In the genomic region with DNA sequence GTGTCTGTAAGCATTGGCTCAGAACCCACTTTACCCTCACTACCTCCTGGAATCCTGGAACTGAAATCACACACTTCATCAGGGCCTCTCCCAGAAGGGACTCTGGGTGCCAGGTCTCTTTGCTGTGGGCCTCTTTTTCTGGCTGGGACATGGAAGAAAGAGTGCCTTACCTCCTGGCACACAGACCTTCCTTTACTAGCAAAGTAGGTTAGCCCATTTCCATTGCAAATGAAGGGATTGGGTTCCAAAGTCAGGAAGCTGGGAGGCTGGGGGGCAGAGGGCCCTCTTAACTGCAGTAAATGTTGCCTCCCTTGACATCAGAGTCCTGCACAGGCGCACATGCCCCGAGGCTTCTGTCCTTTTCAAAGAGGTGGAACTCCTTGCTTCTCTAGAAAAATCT, we compare ENCODE assay signal across 19 mouse cellular contexts. TPM values are rescaled to one million over a fixed set of nuclear protein-coding genes. Genes with fewer than 3 reads are reported as not detected.
DNase-seq lines count a peak whose midpoint lies in the region; ATAC-seq and TF ChIP-seq lines count a peak whose summit lies in the region.
"Had no signal": no experiment of that assay in that cellular context is flagged by ENCODE, and none has a peak within 500 bp of the region (broad histone marks: within the 10 kb centered on the region; RNA-seq: fewer than 3 reads in every experiment).

No protein-coding gene starts in this region.

- no peak overlapping the region for H3K9ac ChIP-seq in embryonic facial prominence, embryonic 14.5 days (ENCODE audit: low read depth, low read length)
- H3K9ac ChIP-seq in limb, embryonic 15.5 days: no peak overlapping the region
- H3K9ac ChIP-seq in midbrain, postnatal 0 days (replicated peaks; ENCODE audit: low read length, poor library complexity, severe bottlenecking): no peak overlapping the region
- H3K9ac ChIP-seq: forebrain, embryonic 15.5 days; heart, embryonic 15.5 days; hindbrain, embryonic 13.5 days had no signal

- H3K27ac ChIP-seq in embryonic facial prominence, embryonic 14.5 days (replicated peaks; ENCODE audit: low read depth, low read length): no peak overlapping the region
- H3K27ac ChIP-seq in embryonic facial prominence, embryonic 10.5 days (replicated peaks): no peak overlapping the region
- peak overlapping the region; percentile 24; the same call in 1 of the 2 replicates for H3K27ac ChIP-seq in limb, embryonic 15.5 days
- no peak overlapping the region for H3K27ac ChIP-seq in limb, embryonic 10.5 days
- no peak overlapping the region for H3K27ac ChIP-seq in midbrain, postnatal 0 days (ENCODE audit: low read depth, low read length)
- H3K27ac ChIP-seq: forebrain, embryonic 15.5 days; heart, adult 2 months; heart, embryonic 15.5 days; hindbrain, embryonic 13.5 days had no signal

- ATAC-seq in embryonic facial prominence, embryonic 14.5 days (ENCODE audit: low read depth): peak; percentile 12; the same call in 1 of the 2 replicates
- 0 out of 2 replicates have a peak, but pooled peaks have one; percentile 53 for ATAC-seq in limb, embryonic 15.5 days (ENCODE audit: insufficient number of reproducible peaks, low FRiP score, low TSS enrichment, low read depth)
- no peak for ATAC-seq in midbrain, postnatal 0 days (ENCODE audit: low FRiP score)
- ATAC-seq: forebrain, embryonic 15.5 days had no signal

- TF ChIP-seq CTCF in midbrain, postnatal 0 days (IDR thresholded peaks at IDR 0.05): no peak

- no peak overlapping the region for H3K4me2 ChIP-seq in embryonic facial prominence, embryonic 14.5 days (ENCODE audit: low read depth, low read length)
- no peak overlapping the region for H3K4me2 ChIP-seq in limb, embryonic 15.5 days
- H3K4me2 ChIP-seq in midbrain, postnatal 0 days (ENCODE audit: low read depth, low read length, poor library complexity, severe bottlenecking): no peak overlapping the region
- H3K4me2 ChIP-seq: forebrain, embryonic 15.5 days; heart, embryonic 11.5 days; heart, embryonic 15.5 days; hindbrain, embryonic 13.5 days had no signal

- DNase-seq in embryonic facial prominence, embryonic 14.5 days (ENCODE audit: low spot score): peak; percentile 22
- no peak for DNase-seq in embryonic facial prominence, embryonic 10.5 days (ENCODE audit: low spot score)
- DNase-seq in kidney, adult 18-20 months: peak; percentile 56
- DNase-seq in kidney, adult 9 months: no peak
- DNase-seq in limb, embryonic 10.5 days (ENCODE audit: low spot score): no peak
- no peak for DNase-seq in midbrain, postnatal 0 days (ENCODE audit: low spot score)
- DNase-seq: adrenal gland, postnatal 25 days; cerebellum, adult 2 months; cerebellum, postnatal 10 days; gastrocnemius, postnatal 14 days; heart, adult 2 months; heart, postnatal 14 days had no signal

- H3K4me1 ChIP-seq in embryonic facial prominence, embryonic 14.5 days (ENCODE audit: control insufficient read depth, insufficient read depth, low read length): no peaks in the 10 kb centered on the region
- H3K4me1 ChIP-seq in embryonic facial prominence, embryonic 10.5 days: no peaks in the 10 kb centered on the region
- H3K4me1 ChIP-seq in limb, embryonic 15.5 days: 0 out of 2 replicates have a peak, but pooled peaks cover 3% of the 10 kb centered on the region
- H3K4me1 ChIP-seq in limb, embryonic 10.5 days: no peaks in the 10 kb centered on the region
- no peaks in the 10 kb centered on the region for H3K4me1 ChIP-seq in midbrain, postnatal 0 days (ENCODE audit: insufficient read depth, low read length)
- H3K4me1 ChIP-seq: heart, embryonic 15.5 days; hindbrain, embryonic 13.5 days had no signal

- no peaks in the 10 kb centered on the region for H3K27me3 ChIP-seq in embryonic facial prominence, embryonic 14.5 days (replicated peaks; ENCODE audit: control insufficient read depth, insufficient read depth, low read length)
- no peaks in the 10 kb centered on the region for H3K27me3 ChIP-seq in embryonic facial prominence, embryonic 10.5 days (replicated peaks; ENCODE audit: low read depth, poor library complexity, severe bottlenecking)
- no peaks in the 10 kb centered on the region for H3K27me3 ChIP-seq in limb, embryonic 15.5 days
- no peaks in the 10 kb centered on the region for H3K27me3 ChIP-seq in limb, embryonic 10.5 days (ENCODE audit: low read depth, poor library complexity, severe bottlenecking)
- H3K27me3 ChIP-seq in midbrain, postnatal 0 days (ENCODE audit: insufficient read depth, low read length): no peaks in the 10 kb centered on the region
- H3K27me3 ChIP-seq: forebrain, embryonic 15.5 days; heart, embryonic 15.5 days; hindbrain, embryonic 13.5 days had no signal

- WGBS in embryonic facial prominence, embryonic 14.5 days: 59% methylated on average over 2 of the region's 2 CpGs
- WGBS in embryonic facial prominence, embryonic 10.5 days: 79% methylated on average over 2 of the region's 2 CpGs
- WGBS in limb, embryonic 15.5 days: 57% methylated on average over 2 of the region's 2 CpGs
- WGBS in limb, embryonic 10.5 days: 77% methylated on average over 2 of the region's 2 CpGs
- WGBS in midbrain, postnatal 0 days: 88% methylated on average over 2 of the region's 2 CpGs

- H3K4me3 ChIP-seq in embryonic facial prominence, embryonic 14.5 days (ENCODE audit: low read depth, low read length): no peak overlapping the region
- no peak overlapping the region for H3K4me3 ChIP-seq in embryonic facial prominence, embryonic 10.5 days
- H3K4me3 ChIP-seq in limb, embryonic 15.5 days: no peak overlapping the region
- H3K4me3 ChIP-seq in limb, embryonic 10.5 days: no peak overlapping the region
- H3K4me3 ChIP-seq in midbrain, postnatal 0 days (ENCODE audit: low read depth, low read length): no peak overlapping the region
- H3K4me3 ChIP-seq: forebrain, embryonic 15.5 days; heart, adult 2 months; heart, embryonic 15.5 days; hindbrain, embryonic 13.5 days had no signal

- no peaks in the 10 kb centered on the region for H3K36me3 ChIP-seq in embryonic facial prominence, embryonic 14.5 days (ENCODE audit: control insufficient read depth, insufficient read depth, low read length)
- H3K36me3 ChIP-seq in embryonic facial prominence, embryonic 10.5 days (replicated peaks): no peaks in the 10 kb centered on the region
- no peaks in the 10 kb centered on the region for H3K36me3 ChIP-seq in limb, embryonic 15.5 days
- H3K36me3 ChIP-seq in limb, embryonic 10.5 days: no peaks in the 10 kb centered on the region
- H3K36me3 ChIP-seq in midbrain, postnatal 0 days (ENCODE audit: insufficient read depth, low read length): no peaks in the 10 kb centered on the region
- H3K36me3 ChIP-seq: forebrain, embryonic 15.5 days; heart, embryonic 15.5 days; hindbrain, embryonic 13.5 days had no signal

- no peaks in the 10 kb centered on the region for H3K9me3 ChIP-seq in embryonic facial prominence, embryonic 14.5 days (ENCODE audit: control insufficient read depth, low read length)
- no peaks in the 10 kb centered on the region for H3K9me3 ChIP-seq in embryonic facial prominence, embryonic 10.5 days
- H3K9me3 ChIP-seq in limb, embryonic 15.5 days: no peaks in the 10 kb centered on the region
- no peaks in the 10 kb centered on the region for H3K9me3 ChIP-seq in limb, embryonic 10.5 days (replicated peaks)
- no peaks in the 10 kb centered on the region for H3K9me3 ChIP-seq in midbrain, postnatal 0 days (ENCODE audit: low read length)
- H3K9me3 ChIP-seq: forebrain, embryonic 15.5 days; heart, embryonic 15.5 days; hindbrain, embryonic 13.5 days had no signal

RNA-seq across cellular contexts. Expression of a gene that starts 17.2 kb away (rescaled TPM):
- polyA plus RNA-seq in embryonic facial prominence, embryonic 14.5 days (2014; fragmentation: Nextera tagmentation; extraction: Ambion mirVana): 2.0 and 2.1 TPM in 2 replicates
- 0.30 and 0.40 TPM in 2 replicates for polyA plus RNA-seq in embryonic facial prominence, embryonic 10.5 days (2016; fragmentation: Nextera tagmentation; extraction: Ambion mirVana)
- 3.7 and 3.9 TPM in 2 replicates for polyA plus RNA-seq in limb, embryonic 15.5 days (2015; fragmentation: Nextera tagmentation; extraction: Ambion mirVana)
- polyA plus RNA-seq in limb, embryonic 10.5 days (2016; fragmentation: Nextera tagmentation; extraction: Ambion mirVana): 0.41 and 0.73 TPM in 2 replicates
- 1.9 and 2.5 TPM in 2 replicates for total RNA-seq in midbrain, postnatal 0 days (2014; rRNA removed)
- polyA plus RNA-seq in midbrain, postnatal 0 days (2015; fragmentation: Nextera tagmentation; extraction: Ambion mirVana): 2.0 and 2.4 TPM in 2 replicates
- total RNA-seq: gastrocnemius, adult 18-20 months; gastrocnemius, postnatal 14 days; heart, adult 2 months; heart, postnatal 14 days; MEL had no signal

Comparison
In these comparisons a context has a peak if more than half of its experiments do, and no peak if none do; other contexts are left out.
1. DNase-seq: peak in embryonic facial prominence, embryonic 14.5 days (single experiment) and kidney, adult 18-20 months (single experiment); none in embryonic facial prominence, embryonic 10.5 days (single experiment), kidney, adult 9 months (single experiment), limb, embryonic 10.5 days (single experiment) and midbrain, postnatal 0 days (single experiment).